Comparison of ENCODE assay signal across 8 mouse cellular contexts in genomic region chr5:138160842-138161665, GRCm38 (mm10). TPM values are rescaled to one million over a fixed set of nuclear protein-coding genes. Genes with fewer than 3 reads are reported as not detected.
DNase-seq lines count a peak whose midpoint lies in the region; ATAC-seq and TF ChIP-seq lines count a peak whose summit lies in the region.

Gene Cops6, plus strand, starts transcription at chr5:138161071.

- intact Hi-C loops in heart, postnatal 36 days (cut with DNase I), result loop anchor here (1.0 to 10.0 kb wide), 3 partner anchors 9 to 636 kb away; partner anchors contain the start of genes Cnpy4 and Taf6

- ATAC-seq in forebrain, embryonic 16.5 days, result peak; percentile 98
- peak; percentile 98 for ATAC-seq in lung, embryonic 14.5 days (ENCODE audit: insufficient read depth)

- peaks cover 0 to 11% of the 10 kb centered on the region in 2 experiments; a peak in 1 of 4 replicates for H3K4me1 ChIP-seq in ES-E14 (ENCODE audit: control insufficient read depth in 2 of 2, insufficient read depth in 2 of 2, low read length in 2 of 2, poor library complexity in 1 of 2)
- peaks cover 21% of the 10 kb centered on the region for H3K4me1 ChIP-seq in forebrain, embryonic 16.5 days (replicated peaks; ENCODE audit: control insufficient read depth, insufficient read depth, low read length)
- H3K4me1 ChIP-seq in lung, embryonic 14.5 days (ENCODE audit: insufficient read depth), result 0 out of 2 replicates have a peak, but pooled peaks cover 2% of the 10 kb centered on the region
- H3K4me1 ChIP-seq in olfactory bulb, adult 2 months (ENCODE audit: control insufficient read depth, insufficient read depth, low read length), result peaks cover 3% of the 10 kb centered on the region; the same call in 1 of the 2 replicates
- H3K4me1 ChIP-seq in thymus, adult 2 months (replicated peaks; ENCODE audit: control insufficient read depth, insufficient read depth, low read length), result peaks cover 4% of the 10 kb centered on the region

- no peak for TF ChIP-seq POLR2A in olfactory bulb, adult 2 months (IDR thresholded peaks at IDR 0.05; ENCODE audit: insufficient read depth, low read depth, low read length)
- TF ChIP-seq POLR2A in thymus, adult 2 months (IDR thresholded peaks at IDR 0.05; ENCODE audit: control insufficient read depth, extremely low read depth, insufficient read depth, low read length, poor library complexity), result peak; percentile 79

- peak within 1 kb of the TSS; percentile 87 to 90 for H3K4me3 ChIP-seq in ES-E14 (ENCODE audit: insufficient read depth in 1 of 2, low read depth in 1 of 2, low read length in 2 of 2, poor library complexity in 1 of 2, severe bottlenecking in 1 of 2)
- H3K4me3 ChIP-seq in forebrain, embryonic 16.5 days (replicated peaks; ENCODE audit: low read length), result peak within 1 kb of the TSS; percentile 77
- H3K4me3 ChIP-seq in layer of hippocampus, adult 2 months, result peak within 1 kb of the TSS; percentile 70
- H3K4me3 ChIP-seq in lung, embryonic 14.5 days (ENCODE audit: low read depth, low read length), result peak within 1 kb of the TSS; percentile 82
- peak within 1 kb of the TSS; percentile 92 for H3K4me3 ChIP-seq in olfactory bulb, adult 2 months (ENCODE audit: insufficient read depth, low read depth, low read length)
- H3K4me3 ChIP-seq in thymus, adult 2 months (ENCODE audit: control insufficient read depth, insufficient read depth, low read length), result peak within 1 kb of the TSS; percentile 88

- peak; percentile 13; the same call in 1 of the 2 replicates for TF ChIP-seq CTCF in layer of hippocampus, adult 2 months (conservative IDR thresholded peaks at IDR 0.05)
- TF ChIP-seq CTCF in lung, embryonic 14.5 days (IDR thresholded peaks at IDR 0.05; ENCODE audit: low read depth), result no peak
- TF ChIP-seq CTCF in olfactory bulb, adult 2 months (IDR thresholded peaks at IDR 0.05; ENCODE audit: insufficient read depth, low read depth, low read length), result no peak
- TF ChIP-seq CTCF in thymus, adult 2 months (IDR thresholded peaks at IDR 0.05; ENCODE audit: borderline replicate concordance, control insufficient read depth, extremely low read depth, insufficient read depth, low read length, poor library complexity), result 0 out of 2 replicates have a peak, but pooled peaks have one; percentile 33

- peak within 1 kb of the TSS; percentile 83 for H3K4me2 ChIP-seq in forebrain, embryonic 16.5 days (ENCODE audit: low read length)
- H3K4me2 ChIP-seq in lung, embryonic 14.5 days, result peak within 1 kb of the TSS; percentile 85

- in situ Hi-C loops in ES-E14 (cut with MboI; ENCODE audit: low sequenced_read_pairs in 2 of 2, unreplicated experiment in 2 of 2), result loop anchor here in 1 of 2 experiments (10.0 kb wide), 1 partner anchor 376 kb away; the partner anchor contains the start of genes Mepce and Zcwpw1

- no peaks in the 10 kb centered on the region for H3K9me3 ChIP-seq in ES-E14 (ENCODE audit: control insufficient read depth, insufficient read depth, low read depth, low read length)
- no peaks in the 10 kb centered on the region for H3K9me3 ChIP-seq in forebrain, embryonic 16.5 days (ENCODE audit: control insufficient read depth, low read length)
- H3K9me3 ChIP-seq in lung, embryonic 14.5 days (ENCODE audit: low read depth, low read length), result no peaks in the 10 kb centered on the region

- H3K27ac ChIP-seq in ES-E14 (ENCODE audit: insufficient read depth, low read depth, low read length, poor library complexity, severe bottlenecking), result peak within 1 kb of the TSS; percentile 71
- H3K27ac ChIP-seq in forebrain, embryonic 16.5 days (ENCODE audit: low read length), result peak within 1 kb of the TSS; percentile 75
- peak within 1 kb of the TSS; percentile 83 for H3K27ac ChIP-seq in layer of hippocampus, adult 2 months
- peak within 1 kb of the TSS; percentile 56; the same call in 1 of the 2 replicates for H3K27ac ChIP-seq in lung, embryonic 14.5 days (ENCODE audit: low read depth)
- 0 out of 2 replicates have a peak within 1 kb of the TSS, but pooled peaks have one; percentile 27 for H3K27ac ChIP-seq in olfactory bulb, adult 2 months (ENCODE audit: insufficient read depth, low read depth, low read length)
- H3K27ac ChIP-seq in thymus, adult 2 months (ENCODE audit: control insufficient read depth, insufficient read depth, low read length), result peak within 1 kb of the TSS; percentile 1; the same call in 1 of the 2 replicates

- peak within 1 kb of the TSS; percentile 96 for H3K9ac ChIP-seq in ES-E14 (ENCODE audit: insufficient read depth, low read depth, low read length, poor library complexity, severe bottlenecking)
- peak within 1 kb of the TSS; percentile 70 for H3K9ac ChIP-seq in forebrain, embryonic 16.5 days (replicated peaks; ENCODE audit: low read depth, low read length)
- peak within 1 kb of the TSS; percentile 79 for H3K9ac ChIP-seq in lung, embryonic 14.5 days

- DNase-seq in ES-E14 (ENCODE audit: low read depth, low spot score), result peak; percentile 91
- DNase-seq in cerebellum, adult 18-20 months, result peak; percentile 96 to 97
- DNase-seq in heart, postnatal 36 days, result peak; percentile 94 to 96
- peak; percentile 95 to 97 for DNase-seq in layer of hippocampus, adult 2 months (ENCODE audit: low spot score in 2 of 2)
- peak; percentile 95 for DNase-seq in lung, embryonic 14.5 days
- DNase-seq in thymus, adult 2 months, result peak; percentile 97

- H3K27me3 ChIP-seq in forebrain, embryonic 16.5 days (replicated peaks; ENCODE audit: control insufficient read depth, insufficient read depth, low read length), result no peaks in the 10 kb centered on the region
- H3K27me3 ChIP-seq in lung, embryonic 14.5 days (ENCODE audit: insufficient read depth, low read length), result no peaks in the 10 kb centered on the region
- no peaks in the 10 kb centered on the region for H3K27me3 ChIP-seq in thymus, adult 2 months (ENCODE audit: control insufficient read depth, insufficient read depth, low read length)

- H3K36me3 ChIP-seq in ES-E14 (ENCODE audit: control insufficient read depth, insufficient read depth, low read length, poor library complexity, severe bottlenecking), result peaks cover 35% of the 10 kb centered on the region
- H3K36me3 ChIP-seq in forebrain, embryonic 16.5 days (ENCODE audit: control insufficient read depth, insufficient read depth), result peaks cover 29% of the 10 kb centered on the region
- peaks cover 39% of the 10 kb centered on the region for H3K36me3 ChIP-seq in lung, embryonic 14.5 days (ENCODE audit: insufficient read depth)
- peaks cover 32% of the 10 kb centered on the region for H3K36me3 ChIP-seq in thymus, adult 2 months (ENCODE audit: control insufficient read depth, insufficient read depth, low read length)

- WGBS in forebrain, embryonic 16.5 days, result under 1% methylated on average over 42 of the region's 42 CpGs
- under 1% methylated on average over 41 of the region's 42 CpGs for WGBS in lung, embryonic 14.5 days
- WGBS in olfactory bulb, adult 2 months, result under 1% methylated on average over 42 of the region's 42 CpGs
- WGBS in thymus, adult 2 months, result 1% methylated on average over 42 of the region's 42 CpGs

TF ChIP-seq in ES-E14, 5 proteins besides CTCF, POLR2A, EP300 and RAD21:
- TF ChIP-seq HCFC1 (IDR thresholded peaks at IDR 0.05; ENCODE audit: borderline replicate concordance, insufficient read depth, low read length) (peak; percentile 79; the same call in 1 of the 2 replicates), ZC3H11A (IDR thresholded peaks at IDR 0.05; ENCODE audit: borderline replicate concordance, low read depth, low read length) (no peak)

RNA-seq across cellular contexts. Expression of gene Cops6, which starts in this region (rescaled TPM):
- 98.6 and 122 TPM in 2 replicates for total RNA-seq in ES-E14 (2012; rRNA removed)
- 281 and 305 TPM in 2 replicates for polyA plus RNA-seq in forebrain, embryonic 16.5 days (2015; fragmentation: Nextera tagmentation; extraction: Ambion mirVana)
- total RNA-seq in heart, postnatal 36 days (2021), result 100 to 1,000 TPM; 123 to 126 TPM
- 100 to 1,000 TPM; 141 to 145 TPM for total RNA-seq in layer of hippocampus, adult 2 months (2021)
- 256 and 259 TPM in 2 replicates for polyA plus RNA-seq in lung, embryonic 14.5 days (2014; fragmentation: Nextera tagmentation; extraction: Ambion mirVana)
- not detected in 2 replicates for polyA plus RNA-seq in olfactory bulb, adult 2 months (2012; ENCODE audit: insufficient read depth, insufficient read length, low replicate concordance, missing spikeins)
- polyA plus RNA-seq in thymus, adult 2 months (2012; rRNA removed), result 78.7 and 92.0 TPM in 2 replicates

Comparison
In these comparisons a context has a peak if more than half of its experiments do, and no peak if none do; other contexts are left out.
1. Peak in every context shown above with its lines: DNase-seq, ATAC-seq, H3K4me3 ChIP-seq and H3K27ac ChIP-seq.
2. H3K27ac ChIP-seq: peak in every context shown above with its lines; median percentile 83 in layer of hippocampus, adult 2 months; 75 in forebrain, embryonic 16.5 days; 71 in ES-E14; 56 in lung, embryonic 14.5 days; 27 in olfactory bulb, adult 2 months; 1 in thymus, adult 2 months.
3. CTCF ChIP-seq: peak in layer of hippocampus, adult 2 months (single experiment) and thymus, adult 2 months (single experiment); none in lung, embryonic 14.5 days (single experiment) and olfactory bulb, adult 2 months (single experiment).